Mouse (Mus musculus) adipose tissue, adult 10 weeks (tissue): ENCODE measurements around the gene Gm34302. TPM values are rescaled to one million over a fixed set of nuclear protein-coding genes. Genes with fewer than 3 reads are reported as not detected.

Experiments used
- polyA plus RNA-seq: library from polyadenylated mRNA; stranded (reverse); fragments of 350-450 nt; fragmentation: Illumina TruSeq; extraction: RNeasy Lipid Tissue Mini Kit (QIAGEN cat#74804); gene quantifications from one replicate; pipeline ENCODE4 v1.2.3, GENCODE M21; 2014; ENCODE audit warnings: low read depth, low replicate concordance

Gm34302 gene
- polyA plus RNA-seq = not detected

DNA sequence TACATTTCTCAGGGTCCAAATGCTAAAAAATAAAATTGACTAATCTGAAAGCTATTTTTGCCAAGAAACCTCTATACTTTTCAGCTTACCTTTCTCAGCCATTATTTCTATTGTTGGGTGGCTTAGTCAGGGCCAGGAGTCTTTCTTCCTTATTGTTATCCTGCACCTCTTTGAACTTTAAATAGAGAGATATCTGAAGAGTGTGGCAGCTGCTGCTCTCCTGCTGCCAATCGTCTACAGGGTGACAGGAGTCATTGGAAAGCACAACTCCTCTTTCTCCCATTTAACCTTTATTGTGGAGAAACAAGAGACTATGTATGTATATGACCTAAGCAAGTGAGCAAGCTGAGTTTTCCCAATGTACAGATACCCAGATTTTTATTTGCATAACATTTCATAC, at the start of gene Gm34302:
TSS of gene Gm34302 (minus strand) at position 154 of the 400 bp plus-strand sequence.

Other genes with a start within 250 kb of the Gm34302 start
- 34.7 TPM for gene Mme, start 242.3 kb downstream of the Gm34302 start, polyA plus RNA-seq